Mouse (Mus musculus) ES-E14 (cell line): ENCODE results near the gene Mtif2.

Source experiments
- CHD2 ChIP-seq: IDR thresholded peaks from 2 replicates; pipeline ENCODE4 v1.6.1; 2014; ENCODE audit warnings: mild to moderate bottlenecking, low read depth, low read length, inconsistent platforms
- HCFC1 ChIP-seq: IDR thresholded peaks from 2 replicates; pipeline ENCODE4 v1.6.1; 2012; ENCODE audit warnings: low read length, inconsistent platforms, borderline replicate concordance; ENCODE audit not compliant: insufficient read depth
- MAFK ChIP-seq: IDR thresholded peaks from 2 replicates; pipeline ENCODE4 v1.6.1; 2014; ENCODE audit warnings: mild to moderate bottlenecking, low read depth, low read length, inconsistent platforms; ENCODE audit not compliant: insufficient read depth
- ZC3H11A ChIP-seq: IDR thresholded peaks from 2 replicates; pipeline ENCODE4 v1.6.1; 2012; ENCODE audit warnings: low read depth, mild to moderate bottlenecking, inconsistent platforms, low read length, borderline replicate concordance

DNA sequence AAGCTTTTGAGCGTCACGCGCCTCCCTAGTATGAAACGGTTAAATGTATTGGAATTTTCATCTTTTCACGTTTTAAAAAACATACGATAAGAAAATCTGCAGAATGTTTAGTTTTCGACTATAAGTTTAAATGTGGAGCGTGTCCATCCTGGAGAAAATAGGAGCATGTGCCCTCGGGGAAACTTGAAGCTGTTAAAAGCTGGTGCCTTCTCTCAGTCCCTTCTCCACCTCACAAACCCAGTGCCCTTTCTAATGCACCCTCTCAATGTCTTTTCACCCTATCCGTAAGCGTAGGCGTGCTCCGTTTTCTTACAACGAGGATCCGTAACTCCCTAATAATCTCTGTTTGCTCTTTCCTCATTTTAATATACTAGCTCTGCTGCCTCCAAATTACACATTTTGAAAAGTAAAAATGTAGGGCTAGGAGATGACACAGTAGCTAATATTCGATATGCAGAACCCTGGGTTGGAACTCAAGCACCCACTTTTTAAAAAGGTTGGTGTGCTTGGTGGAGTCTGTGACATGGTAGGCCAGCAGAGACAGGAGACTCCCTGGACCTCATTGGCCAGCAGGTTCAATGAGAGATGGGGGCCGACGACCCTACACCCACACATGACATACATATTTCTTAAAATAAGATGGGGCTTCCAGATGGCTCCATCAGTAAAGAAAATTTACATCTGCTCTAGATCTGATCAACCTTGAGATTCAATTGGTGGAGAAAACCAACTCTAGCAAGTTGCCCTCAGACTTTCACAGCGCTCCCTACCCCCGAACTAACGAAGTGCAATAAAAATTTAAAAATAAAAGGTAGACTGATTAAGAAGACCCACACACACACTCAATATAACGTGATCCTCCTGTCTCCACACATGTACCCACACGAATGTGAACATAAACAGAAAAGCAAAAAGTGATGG lies 22.6 kb downstream of the Mtif2 start:
- TF ChIP-seq HCFC1 (no peak), MAFK (no peak), ZC3H11A (no peak), CHD2 (no peak)
